Mouse (Mus musculus): ENCODE results near the gene Wfdc2. TPM values are rescaled to one million over a fixed set of nuclear protein-coding genes. Genes with fewer than 3 reads are reported as not detected.
A peak's percentile ranks its signal among the peaks of the same experiment; 100 is the strongest.
"Not testable (repeated sequence)": the region's sequence is repeated elsewhere in the genome, so short reads cannot be mapped to it uniquely, and the experiment has no call there.

Gene Wfdc2
- total RNA-seq, 2 experiments from 2014 or later: 5.6 TPM; not detected in 1

- DNase-seq (ENCODE audit: low spot score in 2 of 2): no peak
These were observed 17.6 kb upstream of the Wfdc2 start for GRCm38 (mm10) chr2:164544454-164545097.

DNA sequence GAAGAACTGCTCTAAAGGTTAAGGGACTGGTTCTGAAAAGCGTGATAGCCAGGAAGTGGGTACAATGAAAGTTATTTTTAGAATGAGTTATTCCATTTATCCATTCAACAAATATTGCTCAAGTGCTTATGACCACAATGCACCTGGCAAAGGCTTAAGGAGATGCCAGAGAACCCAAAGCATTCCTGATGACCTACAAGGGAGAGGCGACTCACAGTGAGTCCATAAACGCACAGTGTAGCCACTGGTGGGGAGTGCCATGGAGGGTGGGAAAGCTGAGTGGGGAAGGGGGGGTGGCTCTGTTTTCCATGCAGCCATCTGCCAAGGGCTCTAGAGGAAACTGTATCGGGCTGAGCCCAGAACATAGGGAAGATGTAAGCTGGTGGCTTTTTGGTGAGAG is 12.9 kb upstream of the Wfdc2 start:
- DNase-seq (ENCODE audit: low spot score in 2 of 2): no peak

DNA sequence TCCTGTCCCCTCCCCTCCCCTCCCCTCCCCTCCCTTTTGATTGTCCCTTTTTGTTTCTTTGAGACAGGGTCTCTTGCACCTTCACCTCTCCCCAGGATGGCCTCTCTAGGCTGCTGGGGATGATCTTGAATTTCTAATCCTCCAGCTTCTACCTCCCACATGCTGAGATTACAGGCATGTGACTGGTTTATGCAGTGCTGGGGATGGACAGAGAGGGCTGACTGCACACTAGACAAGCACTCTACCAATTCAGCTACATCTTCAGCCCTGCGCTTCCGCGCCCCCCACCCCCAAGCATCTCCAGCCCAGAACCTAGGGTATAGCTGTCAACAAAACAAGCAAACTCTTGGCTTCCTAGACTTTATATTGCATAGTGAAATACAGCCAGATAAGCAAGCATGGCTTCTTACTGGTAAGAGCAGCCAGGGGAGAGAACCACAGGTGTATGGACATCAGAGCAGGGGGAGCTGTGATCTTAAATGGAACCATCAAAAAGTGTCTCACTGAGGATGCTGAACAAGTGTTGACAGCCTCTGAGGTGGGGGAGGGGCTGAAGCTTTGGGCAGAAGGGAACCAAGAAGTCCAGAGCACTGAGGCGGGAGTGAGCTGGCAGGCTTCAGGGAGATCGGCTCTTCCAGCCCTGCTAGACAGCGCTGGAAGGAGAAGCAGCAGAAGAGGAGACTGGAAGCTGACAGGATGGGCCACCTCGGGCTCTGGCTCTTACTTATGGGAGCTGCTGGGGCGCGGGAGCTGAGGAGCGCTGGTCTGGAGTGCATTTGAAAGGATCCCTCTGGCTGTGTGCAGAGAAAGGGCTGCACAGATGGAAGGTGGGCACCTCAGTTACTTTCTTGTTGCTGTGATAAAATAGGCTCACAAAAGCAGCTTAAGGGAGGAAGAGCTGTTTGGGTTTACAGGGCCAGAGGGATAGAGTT is 12.0 kb upstream of the Wfdc2 start:
- no peak for DNase-seq (ENCODE audit: low spot score in 2 of 2)

GRCm38 (mm10) chr2:164550895-164551269 is 11.3 kb upstream of the Wfdc2 start:
- DNase-seq (ENCODE audit: low spot score in 2 of 2): no peak

DNA sequence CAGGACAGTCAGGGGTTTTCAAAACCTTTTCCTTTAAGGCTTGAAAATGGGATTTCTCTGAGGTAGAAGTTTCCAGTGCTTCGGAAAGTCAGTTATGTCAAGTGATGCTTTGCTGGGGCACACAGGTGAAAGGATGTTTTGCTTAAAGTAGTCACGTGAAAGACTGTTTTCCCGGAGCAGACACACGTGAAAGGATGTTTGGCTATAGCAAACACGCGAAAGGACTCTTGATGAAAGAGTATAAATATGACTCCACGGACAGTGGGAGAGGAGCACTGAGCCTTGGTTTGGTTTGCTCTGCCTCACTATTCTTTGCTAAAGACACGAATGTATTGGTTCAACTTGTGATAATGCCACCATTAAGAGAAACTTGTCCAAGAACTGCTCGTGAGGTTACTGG is 10.7 kb upstream of the Wfdc2 start:
- no peak for DNase-seq (ENCODE audit: low spot score in 2 of 2)

DNA sequence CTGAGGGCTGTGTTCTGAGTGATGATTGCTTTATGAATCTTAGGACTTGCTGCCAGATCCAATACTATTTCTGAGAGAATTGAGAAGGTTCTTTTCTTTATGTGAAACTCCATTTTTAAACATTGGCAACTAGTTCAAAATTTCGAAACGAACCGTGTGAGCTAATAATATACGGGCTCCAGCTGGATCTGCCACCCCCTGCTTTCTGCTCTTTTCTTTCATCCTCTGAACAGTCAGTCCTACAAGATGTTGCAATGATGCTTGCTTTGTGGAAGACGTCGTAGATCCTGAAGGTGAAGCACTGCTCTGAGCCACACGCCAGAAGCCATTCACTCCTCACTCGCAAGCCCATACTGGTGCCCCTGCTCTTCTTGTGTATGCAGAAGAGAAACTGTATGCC is 3.8 kb upstream of the Wfdc2 start:
- peak; percentile 17 to 52 for DNase-seq (ENCODE audit: low spot score in 2 of 2)

- no peak for DNase-seq (ENCODE audit: low spot score in 2 of 2)
These were observed 3.1 kb upstream of the Wfdc2 start for GRCm38 (mm10) chr2:164558991-164559645.

- no peak for DNase-seq (ENCODE audit: low spot score in 2 of 2)
These were observed 2.1 kb upstream of the Wfdc2 start for GRCm38 (mm10) chr2:164560106-164560505.

GRCm38 (mm10) chr2:164563339-164564038 is 1.3 kb downstream of the Wfdc2 start:
- peak; percentile 31 to 37 for DNase-seq (ENCODE audit: low spot score in 2 of 2)

DNA sequence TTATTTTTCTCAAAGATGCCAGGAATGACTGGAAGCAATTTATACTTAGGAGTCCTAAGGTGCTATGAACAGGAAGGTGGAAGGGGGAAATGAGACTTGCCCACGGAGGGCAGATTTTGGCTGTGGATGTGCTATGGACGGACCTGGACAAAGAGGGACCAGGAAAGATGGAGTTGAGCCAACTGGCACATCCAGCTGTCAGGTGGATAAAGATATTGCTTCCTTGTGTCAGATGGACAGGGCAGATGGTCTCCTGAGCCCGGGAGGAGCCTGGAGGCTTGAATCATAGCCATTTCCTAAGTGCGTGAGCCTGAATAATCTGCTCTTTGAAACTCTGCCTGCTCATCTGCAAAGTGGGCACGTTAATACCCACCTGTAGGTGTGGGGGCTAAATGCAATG is 2.1 kb downstream of the Wfdc2 start:
- DNase-seq (ENCODE audit: low spot score in 2 of 2): no peak

DNA sequence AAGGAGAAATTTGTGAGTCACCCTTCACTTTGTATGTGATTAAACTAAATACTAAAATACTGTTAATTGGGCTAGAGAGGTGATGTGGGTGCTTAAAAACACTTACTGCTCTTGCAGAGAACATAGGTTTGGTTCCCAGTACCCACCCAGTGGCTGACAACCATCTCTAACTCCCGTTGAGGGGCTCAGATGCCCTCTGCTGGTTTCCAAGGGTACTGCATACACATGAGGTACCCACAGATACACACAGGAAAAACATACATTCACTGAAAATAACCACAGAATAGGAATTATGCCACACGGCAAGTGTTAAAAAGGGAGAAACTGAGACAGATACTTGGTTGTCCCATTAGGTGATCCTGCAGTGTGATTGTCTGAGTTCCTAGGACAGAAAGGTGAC is 4.8 kb downstream of the Wfdc2 start:
- DNase-seq (ENCODE audit: low spot score in 2 of 2): no peak

DNA sequence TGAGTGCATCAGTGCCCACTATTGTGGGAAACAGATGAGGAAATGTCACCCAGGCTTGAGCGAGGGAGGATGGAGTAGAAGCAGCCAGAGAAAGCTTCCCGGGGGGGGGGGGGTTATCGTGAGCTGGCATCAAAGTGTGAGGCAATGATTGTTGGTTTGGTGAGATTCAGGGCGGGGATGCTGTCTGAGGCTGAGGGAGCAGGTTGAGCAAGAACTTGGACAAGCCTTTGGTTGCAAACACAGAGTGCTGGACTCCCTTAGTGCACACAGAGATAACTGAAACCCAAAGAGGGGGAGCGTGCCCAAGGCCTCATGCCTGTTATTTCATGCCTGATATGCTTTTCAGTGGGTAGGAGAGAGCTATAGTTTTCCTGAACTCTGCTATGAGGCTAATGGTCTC is 5.2 kb downstream of the Wfdc2 start:
- no peak for DNase-seq (ENCODE audit: low spot score in 2 of 2)

- DNase-seq (ENCODE audit: low spot score in 2 of 2): not testable (repeated sequence)
These were observed 11.1 kb downstream of the Wfdc2 start, which contains the start of gene Spint3 for GRCm38 (mm10) chr2:164573359-164573758. Gene Spint3, minus strand, starts transcription at chr2:164573459.

- DNase-seq (ENCODE audit: low spot score in 2 of 2): not testable (repeated sequence)
These were observed 23.0 kb downstream of the Wfdc2 start, which contains the start of gene Wfdc6a for GRCm38 (mm10) chr2:164585025-164585725. Gene Wfdc6a, minus strand, starts transcription at chr2:164585447.

DNA sequence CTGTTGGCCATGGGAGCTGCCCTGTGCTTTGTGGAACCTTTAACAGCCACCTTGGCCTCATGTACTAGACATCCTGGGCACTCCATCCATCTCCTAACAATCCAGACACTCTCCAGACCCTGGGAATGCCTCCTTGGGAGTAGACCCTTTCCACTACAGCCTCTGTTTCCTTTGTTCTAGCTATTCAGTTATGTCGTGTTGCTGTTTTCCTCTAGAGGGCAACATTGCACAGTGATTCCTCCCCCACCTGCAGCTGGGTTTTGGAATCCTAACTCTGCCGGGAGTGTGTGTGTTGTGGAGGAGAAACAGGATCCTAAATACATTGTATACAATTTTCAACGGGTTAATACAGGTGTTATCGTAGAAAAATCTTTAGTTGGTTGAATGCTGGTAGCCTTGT is 29.8 kb downstream of the Wfdc2 start:
- DNase-seq (ENCODE audit: low spot score in 2 of 2): peak; percentile 18 to 45

GRCm38 (mm10) chr2:164593494-164593893 is 31.3 kb downstream of the Wfdc2 start, which contains the start of gene Eppin:
Gene Eppin, minus strand, starts transcription at chr2:164593594.
- no peak for DNase-seq (ENCODE audit: low spot score in 2 of 2)

DNA sequence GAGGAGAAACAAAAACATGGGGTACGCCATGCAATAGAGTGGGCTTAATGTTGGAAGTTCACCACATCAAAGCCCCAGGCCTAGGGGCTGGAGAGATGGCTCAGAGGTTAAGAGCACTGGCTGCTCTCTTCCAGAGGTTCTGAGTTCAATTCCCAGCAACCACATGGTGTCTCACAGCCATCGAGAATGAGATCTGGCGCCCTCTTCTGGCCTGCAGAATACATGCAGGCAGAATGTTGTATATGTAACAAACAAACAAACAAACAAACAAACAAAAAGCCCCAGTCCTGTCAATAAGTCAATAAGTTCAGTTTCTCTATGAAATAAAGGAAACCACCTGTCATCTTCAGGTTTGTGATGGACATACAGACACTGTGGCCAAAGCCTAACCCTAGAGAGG is 38.0 kb downstream of the Wfdc2 start:
- no peak for DNase-seq (ENCODE audit: low spot score in 2 of 2)

DNA sequence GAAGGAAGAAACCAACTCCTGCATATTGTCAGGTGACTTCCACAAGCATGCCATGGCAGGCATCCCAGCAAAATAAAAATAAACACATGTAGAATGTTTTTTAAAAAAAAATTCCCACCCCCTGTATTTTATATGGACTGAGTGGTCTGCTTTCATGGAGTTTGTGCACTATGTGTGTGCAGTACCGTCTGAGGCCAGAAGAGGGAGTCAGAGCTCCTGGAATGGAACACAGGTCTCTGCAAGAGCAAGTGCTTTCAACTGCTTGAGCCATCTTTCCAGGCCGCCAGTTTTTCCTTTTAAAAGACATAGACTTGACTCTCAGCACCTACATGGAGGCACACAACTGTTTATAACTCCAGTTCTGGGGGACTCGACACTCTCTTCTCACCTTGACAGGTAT is 41.3 kb downstream of the Wfdc2 start:
- DNase-seq (ENCODE audit: low spot score in 2 of 2): no peak

DNA sequence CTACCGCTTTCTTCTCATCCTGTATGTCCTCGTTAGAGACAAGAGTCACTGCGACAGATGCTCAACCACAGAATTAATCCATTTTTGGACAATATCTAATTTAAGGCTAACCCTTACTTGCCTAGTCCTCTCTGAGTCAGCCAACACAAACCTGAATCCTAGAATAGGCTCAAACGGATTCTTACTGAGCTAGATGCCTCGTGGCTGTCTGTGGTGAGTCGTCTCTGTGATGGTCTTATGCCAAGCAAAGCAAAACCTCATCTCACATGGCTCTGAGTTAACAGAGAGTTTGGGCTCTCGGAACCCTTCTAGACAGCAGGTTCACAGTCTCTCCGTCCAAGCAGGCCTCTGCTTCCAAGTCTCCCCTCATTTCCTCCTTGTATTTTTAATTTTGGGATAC is 42.2 kb downstream of the Wfdc2 start:
- DNase-seq (ENCODE audit: low spot score in 2 of 2): no peak

DNA sequence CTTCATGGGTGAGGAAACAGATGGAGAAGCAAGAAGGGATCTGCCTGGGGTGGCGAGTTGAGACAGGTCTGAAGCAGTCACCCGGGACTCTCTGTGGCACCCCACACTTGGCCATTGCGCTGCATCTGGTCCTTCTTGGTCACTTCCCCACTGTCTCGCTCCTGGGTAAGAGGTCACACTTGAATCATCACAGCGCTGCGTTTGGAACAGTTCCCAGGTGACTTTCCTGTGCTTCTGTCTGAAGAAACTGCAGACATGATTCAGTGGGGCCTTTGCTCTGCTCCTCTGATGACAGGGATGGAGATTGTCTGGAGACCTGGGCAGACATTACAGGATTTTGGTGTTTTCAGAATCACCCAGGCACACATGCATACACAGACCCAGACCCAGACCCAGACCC is 46.6 kb downstream of the Wfdc2 start:
- DNase-seq (ENCODE audit: low spot score in 2 of 2): no peak

Data from layer of hippocampus, postnatal 14 days (tissue).